Mouse (Mus musculus): ENCODE measurements at regions not wholly inside any gene's neighbourhood (a gene's known extent, or its start where the extent isn't known, plus 50 kb on each side); places are given as distances from the start of the nearest gene placed in this dataset.

DNA sequence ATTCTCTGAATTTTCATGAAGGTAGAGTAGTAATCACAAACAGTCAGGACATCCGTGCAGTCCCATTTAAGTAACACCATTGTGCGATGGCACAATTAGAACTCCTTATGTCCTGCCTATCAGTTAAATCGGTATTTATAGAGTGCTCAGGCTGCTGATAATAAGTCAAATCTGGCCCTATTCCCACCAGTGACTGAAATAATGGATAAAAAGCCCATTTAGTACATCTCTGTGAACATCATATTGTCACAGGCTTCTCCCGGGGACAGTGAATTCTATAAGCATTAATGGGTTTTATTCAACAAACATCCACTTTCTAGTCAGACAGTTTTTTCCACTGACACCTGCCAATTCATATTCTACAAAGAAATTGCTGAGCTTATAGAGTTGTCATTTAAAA, 296.1 kb downstream of the Icos start:
- DNase-seq (ENCODE audit: low spot score) = no peak

DNA sequence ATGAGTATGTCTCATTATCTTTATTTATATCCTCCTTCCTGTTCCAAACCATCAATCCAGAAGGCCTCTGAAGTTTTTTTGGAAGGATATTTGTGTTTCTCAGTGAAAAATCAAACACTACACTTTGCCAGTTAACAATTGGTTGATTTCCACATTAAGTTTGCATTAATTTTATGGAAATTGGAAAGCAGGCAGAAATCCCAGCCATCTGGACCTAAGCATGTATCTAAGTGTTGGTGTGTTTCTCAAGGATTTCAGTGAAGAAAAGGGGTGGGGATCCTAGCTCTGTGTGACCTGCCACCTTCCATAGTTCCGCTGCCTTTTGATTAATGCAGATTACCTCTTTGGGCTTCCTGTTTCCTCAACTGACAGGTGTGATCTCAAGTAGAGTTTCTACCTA, 296.5 kb downstream of the Icos start:
- DNase-seq (ENCODE audit: low spot score) = no peak

- no peak for DNase-seq (ENCODE audit: low spot score)
These were observed 299.5 kb downstream of the Icos start for GRCm38 (mm10) chr1:61277170-61277710.

GRCm38 (mm10) chr1:61288185-61288584, 310.5 kb downstream of the Icos start:
- DNase-seq (ENCODE audit: low spot score) = no peak

DNA sequence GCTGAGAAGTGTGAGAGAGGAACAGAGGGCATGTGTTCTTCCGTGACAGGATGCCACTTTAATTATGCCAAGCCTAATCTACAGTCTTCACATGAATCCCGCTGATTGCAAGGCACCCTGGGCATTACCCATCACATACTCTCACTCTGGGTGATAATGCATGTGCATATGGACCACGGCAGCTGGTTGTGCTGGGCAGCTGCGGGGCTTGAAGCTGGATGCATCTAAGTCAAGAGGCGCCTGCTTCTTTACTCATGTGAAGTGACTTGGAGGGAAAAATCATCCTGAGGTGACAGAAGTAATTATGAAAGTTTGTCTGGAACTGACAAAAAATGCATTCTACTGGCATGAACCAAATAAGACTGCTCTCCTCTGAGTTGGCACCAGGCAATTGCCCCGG, 311.2 kb downstream of the Icos start:
- no peak for DNase-seq (ENCODE audit: low spot score)

DNA sequence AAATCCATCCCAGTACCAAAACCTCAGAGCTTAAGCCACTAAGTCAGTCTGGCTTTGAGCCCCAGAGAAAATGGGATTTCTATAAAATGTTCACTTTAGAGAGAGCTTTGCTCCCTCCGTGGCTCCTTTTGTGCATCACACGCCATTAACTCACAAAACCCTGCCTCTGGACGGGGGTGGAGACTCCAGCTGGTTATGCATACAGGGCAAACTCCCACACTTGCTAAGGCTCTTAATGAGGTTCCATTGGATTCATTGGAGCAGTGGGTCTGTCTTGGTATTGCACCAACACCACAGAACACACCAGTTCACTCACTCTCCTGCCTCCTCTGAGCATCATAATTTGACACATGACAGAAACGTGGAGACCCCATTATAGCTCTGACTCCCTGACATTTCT, 311.8 kb downstream of the Icos start:
- DNase-seq (ENCODE audit: low spot score) = no peak

- DNase-seq (ENCODE audit: low spot score) = no peak
These were observed 315.4 kb downstream of the Icos start for GRCm38 (mm10) chr1:61293106-61293505.

GRCm38 (mm10) chr1:61295219-61295618, 317.5 kb downstream of the Icos start:
- DNase-seq (ENCODE audit: low spot score) = no peak

DNA sequence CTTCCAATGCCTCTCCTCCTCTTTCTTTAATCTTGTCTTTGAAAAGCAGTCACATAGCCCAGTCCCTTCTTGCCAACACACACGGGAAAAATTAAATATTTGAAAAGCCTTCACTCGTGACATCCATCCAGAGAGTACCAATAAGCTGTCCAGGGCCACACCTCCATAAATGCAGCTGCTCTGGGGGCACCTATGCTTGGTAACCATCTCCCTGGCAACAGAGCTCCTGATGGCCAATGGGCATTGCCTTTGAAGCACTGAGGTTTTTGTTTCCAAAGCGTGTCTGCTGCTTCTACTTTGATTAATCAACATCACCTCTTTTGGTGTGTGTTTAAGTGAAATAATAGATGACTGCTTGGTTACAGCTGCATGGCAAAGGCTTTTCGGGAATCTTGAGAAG, 319.1 kb downstream of the Icos start:
- DNase-seq (ENCODE audit: low spot score) = no peak

DNA sequence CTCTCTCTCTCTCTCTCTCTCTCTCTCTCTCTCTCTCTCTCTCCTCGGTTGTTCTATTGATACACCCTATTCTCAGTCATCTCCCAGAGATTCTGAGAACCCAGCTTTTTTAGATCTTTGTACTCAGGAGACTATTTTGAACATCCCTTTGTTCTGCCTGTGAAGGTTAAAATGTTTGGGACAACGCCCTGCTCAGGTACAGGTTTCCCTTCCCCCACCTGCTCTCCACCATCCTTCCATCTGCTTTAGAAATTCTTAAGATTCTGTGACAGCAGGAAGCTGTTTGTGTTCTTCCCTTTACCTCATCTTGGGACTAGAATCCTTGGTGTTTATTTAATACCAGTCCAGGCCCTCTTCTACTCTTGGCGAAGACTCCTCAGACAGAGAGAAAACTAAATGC, 319.6 kb downstream of the Icos start:
- DNase-seq (ENCODE audit: low spot score) = no peak

GRCm38 (mm10) chr1:61298064-61298463, 320.3 kb downstream of the Icos start:
- no peak for DNase-seq (ENCODE audit: low spot score)

DNA sequence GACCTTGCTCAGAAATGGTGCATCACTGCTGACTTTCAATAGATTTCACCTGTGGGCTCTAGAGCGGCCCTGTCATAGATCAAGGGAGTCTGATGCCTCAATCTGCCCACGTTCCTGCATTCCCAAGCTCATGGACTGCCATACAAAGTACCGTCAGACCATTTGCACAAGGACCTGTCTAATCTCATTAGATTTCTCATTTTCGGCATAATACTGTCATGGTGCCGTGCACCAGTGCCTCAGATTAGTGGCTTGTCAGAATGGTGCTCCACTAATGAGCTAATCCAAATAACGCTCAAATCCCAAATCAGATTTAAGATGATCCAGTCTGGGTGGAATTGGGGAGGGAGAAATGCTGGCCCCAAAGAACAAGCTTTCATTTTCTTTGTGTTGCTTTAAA, 321.1 kb downstream of the Icos start:
- no peak for DNase-seq (ENCODE audit: low spot score)

GRCm38 (mm10) chr1:61300491-61300890, 322.8 kb downstream of the Icos start:
- no peak for DNase-seq (ENCODE audit: low spot score)

- no peak for DNase-seq (ENCODE audit: low spot score)
These were observed 323.6 kb downstream of the Icos start for GRCm38 (mm10) chr1:61301041-61302030.

DNA sequence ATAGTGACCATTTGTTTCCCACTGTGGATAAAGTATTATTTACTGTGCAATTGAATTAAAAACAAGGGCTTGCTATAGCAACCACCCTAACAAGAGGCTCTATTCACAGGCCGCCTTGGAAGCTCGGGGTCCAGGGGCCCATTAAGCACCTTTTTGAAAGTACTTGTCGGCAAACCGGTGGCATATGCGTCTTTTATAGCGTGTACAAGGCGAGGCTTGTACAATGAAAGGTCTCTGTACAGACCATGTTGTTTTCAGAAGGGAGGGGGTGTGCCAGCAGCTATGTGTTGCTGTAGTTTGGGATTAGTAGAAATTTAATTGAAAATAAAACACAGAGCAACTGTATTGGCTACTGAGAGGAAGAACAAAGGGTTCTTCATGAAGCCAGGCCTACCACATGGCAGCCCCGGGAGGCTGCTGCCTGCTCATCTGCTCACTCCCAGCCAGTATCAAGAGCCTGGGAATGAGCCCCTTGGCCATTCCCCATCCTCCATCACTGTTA, 324.9 kb downstream of the Icos start:
- DNase-seq (ENCODE audit: low spot score) = no peak

GRCm38 (mm10) chr1:61306296-61306695, 328.6 kb downstream of the Icos start:
- no peak for DNase-seq (ENCODE audit: low spot score)

DNA sequence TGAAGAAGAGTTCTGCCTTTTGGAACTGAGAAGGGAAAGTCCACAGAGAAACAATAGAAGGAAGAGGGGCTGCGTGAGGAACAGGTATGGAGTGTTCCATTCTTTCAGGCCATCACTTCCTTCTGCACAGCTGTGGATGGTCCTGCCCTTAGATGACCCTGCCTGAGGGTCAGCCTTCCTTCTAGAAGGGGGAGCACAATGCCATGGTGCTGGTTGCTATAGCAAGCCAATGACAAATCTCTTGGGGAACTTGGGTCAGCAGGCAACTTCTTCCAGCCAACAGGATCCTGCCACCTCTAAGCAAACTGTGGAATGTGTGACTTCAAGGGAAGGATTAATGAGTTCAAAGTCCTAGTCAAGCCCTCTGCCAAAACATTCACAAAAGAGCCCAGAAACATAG, 329.1 kb upstream of the Pard3b start:
- DNase-seq (ENCODE audit: low spot score) = no peak

DNA sequence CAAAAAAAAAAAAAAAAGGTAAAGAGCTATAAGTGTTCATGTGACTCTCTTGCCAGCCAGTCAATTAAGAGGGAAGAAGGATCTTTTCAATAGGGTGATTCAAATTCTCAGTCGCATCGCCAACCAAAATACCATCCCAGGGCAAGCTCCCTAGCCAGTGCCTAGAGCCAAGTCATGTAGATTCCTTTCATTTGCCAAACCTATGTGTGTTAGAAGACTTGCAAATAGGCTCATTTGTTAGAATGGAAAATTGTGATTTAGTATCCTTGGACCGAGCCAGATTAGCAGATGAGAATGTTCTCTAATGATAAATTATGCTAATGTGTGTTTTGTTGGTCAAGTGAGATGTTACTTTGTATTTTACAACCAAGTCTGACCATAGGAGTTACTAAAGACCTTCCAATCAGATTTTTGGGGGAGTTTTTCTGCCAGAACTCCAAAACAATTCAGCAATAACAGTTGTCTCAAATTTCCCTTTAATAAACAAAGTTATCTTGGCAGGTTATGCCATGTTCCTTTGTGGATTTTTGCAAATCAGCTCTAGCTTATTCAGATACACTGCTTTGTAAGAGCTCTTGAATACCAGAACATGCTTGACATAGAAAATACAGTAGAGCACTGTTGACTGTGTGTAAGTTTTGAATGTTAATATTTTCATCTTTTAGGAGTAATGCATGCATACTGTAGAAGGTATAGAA, 328.4 kb upstream of the Pard3b start:
- DNase-seq (ENCODE audit: low spot score) = no peak

DNA sequence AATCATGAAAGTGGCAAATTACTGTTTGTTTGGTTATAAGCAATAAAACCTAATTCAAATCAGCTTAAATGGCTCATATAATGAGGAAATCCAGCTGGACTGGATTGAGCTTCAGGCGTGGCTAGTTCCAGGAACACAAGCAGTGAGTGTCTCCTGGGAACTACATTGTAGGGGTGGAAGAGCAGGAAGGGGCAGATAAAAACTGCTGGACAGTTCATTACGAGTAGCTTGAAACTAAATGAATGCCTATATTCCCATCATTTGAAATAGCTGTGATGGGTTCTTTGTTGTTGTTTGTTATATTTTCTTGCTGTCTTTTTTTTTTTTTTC, 327.9 kb upstream of the Pard3b start:
- DNase-seq (ENCODE audit: low spot score) = no peak

DNA sequence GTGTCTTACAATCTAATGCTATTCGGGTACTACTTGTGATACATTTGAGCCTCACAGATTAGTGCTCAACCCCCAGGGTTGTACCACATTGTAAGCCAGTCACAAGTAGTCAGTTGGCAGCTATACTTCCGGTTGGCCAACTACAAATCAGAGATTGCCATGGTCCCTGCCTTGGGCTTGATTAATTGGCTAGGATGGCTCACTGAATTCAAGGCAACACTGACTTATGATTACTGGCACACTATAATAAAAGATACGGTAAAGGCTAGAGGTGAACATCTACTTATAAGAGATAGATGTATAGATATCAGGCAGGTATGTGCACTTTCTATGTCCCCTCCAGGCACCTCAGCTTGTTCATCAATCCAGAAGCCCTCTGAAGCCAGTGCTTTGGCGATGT, 325.4 kb upstream of the Pard3b start:
- DNase-seq (ENCODE audit: low spot score) = no peak

DNA sequence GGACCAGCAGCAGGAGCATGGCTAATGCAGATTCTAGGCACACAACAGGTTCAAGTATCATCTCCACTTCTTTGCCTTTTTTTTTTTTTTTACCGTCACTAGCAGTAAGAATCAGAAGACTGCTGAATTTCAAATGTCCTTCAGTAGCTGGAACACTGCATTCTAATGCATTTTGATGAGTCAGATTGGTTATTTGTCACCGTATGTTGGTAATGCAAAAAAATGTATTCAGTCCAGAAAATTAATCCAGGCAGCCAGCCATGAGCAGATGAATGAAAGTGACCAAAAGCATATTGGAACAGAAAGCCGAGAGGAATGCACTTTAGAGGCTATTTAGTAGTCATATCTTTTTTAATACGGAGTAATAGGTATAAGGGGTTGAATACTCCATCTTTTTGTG, 322.4 kb upstream of the Pard3b start:
- no peak for DNase-seq (ENCODE audit: low spot score)

DNA sequence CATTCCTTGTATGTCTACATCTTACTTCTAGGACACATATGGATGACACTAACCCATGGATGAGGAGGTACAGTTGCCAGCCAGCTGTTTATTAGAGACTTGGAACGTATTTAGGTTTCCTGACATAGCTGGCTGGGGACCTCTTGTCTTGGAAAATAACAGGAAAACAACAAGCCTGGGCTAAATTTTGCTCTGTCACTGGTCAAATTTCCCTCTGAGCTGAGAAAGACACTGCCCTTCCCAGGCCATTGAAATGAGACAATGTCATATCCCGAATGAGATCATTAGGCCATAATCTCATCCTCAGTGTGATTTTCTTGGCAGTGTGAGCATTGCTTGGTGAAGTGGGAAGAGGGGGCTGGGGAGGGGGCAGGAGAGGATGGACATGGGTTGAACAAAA, 321.9 kb upstream of the Pard3b start:
- no peak for DNase-seq (ENCODE audit: low spot score)

DNA sequence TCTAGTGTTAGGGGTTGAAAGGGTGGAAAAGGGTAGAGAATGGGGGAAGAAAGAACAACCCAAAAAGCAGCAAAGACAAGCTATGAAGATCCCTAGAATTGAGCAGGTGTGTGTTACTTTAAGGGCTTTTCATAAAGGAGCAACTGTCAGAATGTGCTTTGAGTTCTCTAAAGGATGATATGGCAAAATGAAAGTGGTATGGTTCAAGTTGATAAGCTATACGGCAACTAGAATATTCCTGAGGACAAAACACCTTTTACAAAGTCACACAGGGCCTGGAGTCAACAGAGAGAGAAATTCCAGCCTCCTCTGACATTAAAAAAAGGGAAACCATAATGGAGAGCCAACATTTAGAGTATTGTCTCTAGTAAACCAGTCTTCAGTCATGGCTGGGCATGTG, 320.6 kb upstream of the Pard3b start:
- DNase-seq (ENCODE audit: low spot score) = no peak

Data from ovary, postnatal 10 days (tissue).